Mouse (Mus musculus) hindbrain, postnatal 0 days (tissue): ENCODE measurements at regions not wholly inside any gene's neighbourhood (a gene's known extent, or its start where the extent isn't known, plus 50 kb on each side); places are given as distances from the start of the nearest gene placed in this dataset.

Source experiments
- ATAC-seq: fragments of 200-750 bp; cut with Nextera tagmentation; 2 replicates; pipeline ENCODE4 v1.8.0; 2017; ENCODE audit warnings: mild to moderate bottlenecking, moderate TSS enrichment, moderate library complexity
- DNase-seq: peaks from one replicate; pipeline ENCODE4 v3.0.0-alpha.2; 2015; ENCODE audit warnings: low spot score
- H3K27ac ChIP-seq: fragments of 300-500 bp; sonication (generic); 2 replicates; pipeline ENCODE4 v1.5.1; 2014; ENCODE audit warnings: mild to moderate bottlenecking
- H3K27me3 ChIP-seq: fragments of 300-500 bp; sonication (generic); 2 replicates; pipeline ENCODE4 v1.6.1; 2014; ENCODE audit warnings: low read length, mixed read lengths; ENCODE audit not compliant: insufficient read depth
- H3K36me3 ChIP-seq: fragments of 300-500 bp; sonication (generic); 2 replicates; pipeline ENCODE4 v1.6.1; 2014; ENCODE audit warnings: low read length, mixed read lengths; ENCODE audit not compliant: insufficient read depth
- H3K4me1 ChIP-seq: fragments of 300-500 bp; sonication (generic); 2 replicates; pipeline ENCODE4 v1.6.1; 2014; ENCODE audit warnings: antibody characterized with exemption, low read length, mixed read lengths; ENCODE audit not compliant: insufficient read depth
- H3K4me2 ChIP-seq: fragments of 300-500 bp; sonication (generic); 2 replicates; pipeline ENCODE4 v1.6.1; 2014; ENCODE audit warnings: low read depth, mild to moderate bottlenecking, low read length, moderate library complexity, mixed read lengths
- H3K4me3 ChIP-seq: fragments of 300-500 bp; sonication (generic); 2 replicates; pipeline ENCODE4 v1.5.1; 2014; ENCODE audit warnings: low read length
- H3K9ac ChIP-seq: fragments of 300-500 bp; sonication (generic); replicated peaks from 2 replicates; pipeline ENCODE4 v1.6.1; 2014; ENCODE audit warnings: mild to moderate bottlenecking, low read length, moderate library complexity, mixed read lengths
- H3K9me3 ChIP-seq: fragments of 300-500 bp; sonication (generic); 2 replicates; pipeline ENCODE4 v1.6.1; 2016; ENCODE audit warnings: low read length, mixed read lengths
- CTCF ChIP-seq: IDR thresholded peaks from 2 replicates; pipeline ENCODE4 v1.5.1; 2016; ENCODE audit warnings: antibody characterized with exemption, control low read depth, low read depth
- WGBS: fragments of 180-500 bp; shearing (Covaris S2); extraction: QIAGEN DNeasy Blood & Tissue Kit; methylation state at CpG from one replicate; pipeline ENCODE4 v1.1.7; 2014; 5-methylcytosine and 5-hydroxymethylcytosine counted together

DNA sequence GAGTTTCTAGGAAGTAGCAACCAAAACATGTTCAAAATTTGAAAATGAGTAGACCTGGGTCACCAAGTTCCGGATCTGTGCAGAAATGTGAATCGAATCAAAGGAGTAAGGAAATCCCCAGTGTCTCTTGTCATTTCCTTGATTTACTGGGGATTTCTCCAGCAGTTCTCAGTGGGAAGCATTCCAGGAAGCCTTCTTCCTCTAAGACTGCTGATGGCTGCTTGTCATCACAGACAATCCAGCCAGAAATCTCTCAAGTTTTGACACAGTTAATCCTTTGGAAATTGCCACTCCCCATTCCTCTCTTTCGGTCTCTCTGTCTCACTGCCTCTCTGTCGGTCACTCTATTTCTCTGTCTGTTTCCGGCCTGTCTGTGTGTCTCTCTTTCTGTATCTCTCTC lies 624.3 kb downstream of the Slc22a22 start:
- Histone ChIP-seq H3K9ac (no peak overlapping the region), H3K9me3 (no peaks in the 10 kb centered on the region), H3K36me3 (no peaks in the 10 kb centered on the region), H3K4me3 (no peak overlapping the region), H3K4me2 (no peak overlapping the region), H3K27me3 (no peaks in the 10 kb centered on the region), H3K4me1 (no peaks in the 10 kb centered on the region), H3K27ac (no peak overlapping the region)
- no peak for TF ChIP-seq CTCF
- DNase-seq (no peak), ATAC-seq (no peak)
- 77% methylated on average over 5 of the region's 5 CpGs for WGBS

- TF ChIP-seq CTCF, result no peak
- DNase-seq, result peak; percentile 37
These were observed 629.8 kb downstream of the Slc22a22 start for GRCm38 (mm10) chr15:56847469-56848128.

DNA sequence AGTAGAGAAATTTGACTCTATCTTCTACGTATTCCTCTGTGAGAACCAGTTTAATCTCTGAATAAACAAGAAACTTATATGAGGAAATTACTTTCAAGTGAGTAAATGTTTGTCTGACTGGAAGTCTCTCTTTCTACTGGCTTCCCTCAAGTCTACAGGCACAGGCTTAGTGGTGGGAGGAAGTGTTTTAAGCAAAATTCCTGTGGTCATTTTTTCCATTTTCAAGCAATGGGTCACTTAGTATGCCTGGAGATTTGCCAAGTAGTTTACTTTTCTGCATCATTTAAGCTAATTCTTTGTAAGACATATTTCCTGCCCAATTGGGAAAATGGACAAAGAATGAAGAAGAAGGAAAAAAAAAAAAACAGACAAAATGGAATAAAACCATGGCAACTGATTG lies 632.9 kb downstream of the Slc22a22 start:
- H3K36me3 ChIP-seq, result no peaks in the 10 kb centered on the region
- H3K27me3 ChIP-seq, result no peaks in the 10 kb centered on the region
- H3K4me1 ChIP-seq, result no peaks in the 10 kb centered on the region
- no peak for TF ChIP-seq CTCF
- no peak overlapping the region for H3K4me2 ChIP-seq
- no peak overlapping the region for H3K4me3 ChIP-seq
- H3K9ac ChIP-seq, result no peak overlapping the region
- ATAC-seq, result no peak
- no peak overlapping the region for H3K27ac ChIP-seq
- 58% methylated on average over 1 of the region's 1 CpGs for WGBS
- H3K9me3 ChIP-seq, result no peaks in the 10 kb centered on the region
- DNase-seq, result no peak

More at GRCm38 (mm10) chr15:56847469-56848128, 629.8 kb downstream of the Slc22a22 start:
- peak; percentile 80 for ATAC-seq
- Histone ChIP-seq H3K4me1 (no peaks in the 10 kb centered on the region), H3K9me3 (no peaks in the 10 kb centered on the region), H3K4me2 (no peak overlapping the region), H3K27ac (0 out of 2 replicates have a peak overlapping the region, but pooled peaks have one; percentile 41), H3K27me3 (no peaks in the 10 kb centered on the region), H3K36me3 (no peaks in the 10 kb centered on the region), H3K4me3 (no peak overlapping the region), H3K9ac (no peak overlapping the region)
- 64% methylated on average over 6 of the region's 6 CpGs for WGBS

DNA sequence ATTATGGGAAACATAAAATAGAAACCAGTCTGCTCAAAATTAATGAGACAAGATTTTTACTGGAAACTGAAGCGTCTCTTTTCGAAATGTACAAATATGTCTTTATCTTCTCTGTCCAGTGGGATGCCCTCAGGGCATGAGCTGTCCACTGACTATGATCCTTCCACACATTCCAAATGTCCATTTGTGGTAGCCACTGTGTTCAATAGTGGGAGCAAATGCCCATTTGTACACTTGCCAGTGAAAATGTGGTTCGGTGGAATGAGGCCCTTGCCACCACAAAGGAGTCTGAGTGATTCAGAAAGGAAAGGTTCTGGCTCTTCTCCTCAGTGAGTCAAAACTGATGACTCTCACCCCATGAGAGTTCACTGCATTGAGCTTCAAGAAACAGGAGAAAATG lies 635.9 kb downstream of the Slc22a22 start:
- TF ChIP-seq CTCF, result no peak
- ATAC-seq (no peak), DNase-seq (no peak)
- Histone ChIP-seq H3K36me3 (no peaks in the 10 kb centered on the region), H3K9me3 (no peaks in the 10 kb centered on the region), H3K9ac (no peak overlapping the region), H3K4me3 (no peak overlapping the region), H3K4me2 (no peak overlapping the region), H3K27me3 (no peaks in the 10 kb centered on the region), H3K4me1 (no peaks in the 10 kb centered on the region), H3K27ac (no peak overlapping the region)
- 89% methylated on average over 3 of the region's 3 CpGs for WGBS

GRCm38 (mm10) chr15:56837292-56837691 lies 640.1 kb downstream of the Slc22a22 start:
- Histone ChIP-seq H3K9ac (no peak overlapping the region), H3K9me3 (no peaks in the 10 kb centered on the region), H3K4me1 (no peaks in the 10 kb centered on the region), H3K4me2 (no peak overlapping the region), H3K27me3 (no peaks in the 10 kb centered on the region), H3K4me3 (no peak overlapping the region), H3K36me3 (no peaks in the 10 kb centered on the region), H3K27ac (no peak overlapping the region)
- 93% methylated on average over 1 of the region's 1 CpGs for WGBS
- TF ChIP-seq CTCF, result no peak
- DNase-seq, result no peak
- ATAC-seq, result no peak

DNA sequence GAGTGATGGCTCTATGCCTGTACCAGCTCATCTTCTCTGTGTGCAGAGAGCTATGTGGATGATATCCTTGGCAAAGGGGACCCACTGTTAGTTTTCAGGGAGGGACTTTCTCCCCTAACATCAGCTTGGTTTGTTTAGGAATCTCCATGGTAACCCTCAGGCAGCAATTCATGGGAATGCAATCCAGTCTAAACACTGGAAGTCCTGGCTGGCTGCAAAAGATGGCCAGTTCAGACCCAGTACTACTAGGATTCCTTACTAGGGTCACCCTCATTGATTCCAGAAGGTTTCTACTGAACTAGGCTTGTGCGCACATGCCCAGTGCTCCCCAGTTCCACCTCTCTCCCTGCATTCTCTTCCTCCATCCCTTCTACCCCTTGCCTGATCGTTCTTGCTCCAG lies 642.8 kb downstream of the Slc22a22 start:
- TF ChIP-seq CTCF, result no peak
- 83% methylated on average over 2 of the region's 2 CpGs for WGBS

GRCm38 (mm10) chr15:56832666-56833065 lies 644.8 kb downstream of the Slc22a22 start:
- H3K4me2 ChIP-seq, result no peak overlapping the region
- 94% methylated on average over 7 of the region's 7 CpGs for WGBS
- H3K4me1 ChIP-seq, result no peaks in the 10 kb centered on the region
- H3K27ac ChIP-seq, result no peak overlapping the region
- no peak for DNase-seq
- no peaks in the 10 kb centered on the region for H3K9me3 ChIP-seq
- no peak overlapping the region for H3K9ac ChIP-seq
- no peaks in the 10 kb centered on the region for H3K36me3 ChIP-seq
- no peaks in the 10 kb centered on the region for H3K27me3 ChIP-seq
- no peak overlapping the region for H3K4me3 ChIP-seq
- TF ChIP-seq CTCF, result no peak
- ATAC-seq, result no peak

More for the DNA sequence above, 642.8 kb downstream of the Slc22a22 start:
- H3K36me3 ChIP-seq, result no peaks in the 10 kb centered on the region
- DNase-seq, result no peak
- no peaks in the 10 kb centered on the region for H3K9me3 ChIP-seq
- no peaks in the 10 kb centered on the region for H3K27me3 ChIP-seq
- no peaks in the 10 kb centered on the region for H3K4me1 ChIP-seq
- ATAC-seq, result no peak
- no peak overlapping the region for H3K9ac ChIP-seq
- no peak overlapping the region for H3K4me3 ChIP-seq
- no peak overlapping the region for H3K27ac ChIP-seq
- H3K4me2 ChIP-seq, result no peak overlapping the region
